Mouse (Mus musculus): ENCODE results near the gene Cacng8. TPM values are rescaled to one million over a fixed set of nuclear protein-coding genes. Genes with fewer than 3 reads are reported as not detected.

Gene Cacng8
- total RNA-seq, 2 experiments from 2014 or later: not detected

- no peak for ATAC-seq (replicated peaks; ENCODE audit: low FRiP score, low TSS enrichment, poor library complexity, severe bottlenecking)
Measured at GRCm38 (mm10) chr7:3460261-3460660, 69.8 kb downstream of the Cacng8 start.

GRCm38 (mm10) chr7:3463306-3463705 lies 72.8 kb downstream of the Cacng8 start:
- ATAC-seq (replicated peaks; ENCODE audit: low FRiP score, low TSS enrichment, poor library complexity, severe bottlenecking): no peak

Other genes with a start within 250 kb of the Cacng8 start
- not detected in 2 replicates for gene AU018091, start 221.5 kb upstream of the Cacng8 start, total RNA-seq (2014; fragmentation: Nextera tagmentation)
- gene AU018091, start 221.5 kb upstream of the Cacng8 start, total RNA-seq (2017): not detected in 2 replicates
- gene Nlrp12, start 140.9 kb upstream of the Cacng8 start, total RNA-seq (2014; fragmentation: Nextera tagmentation): not detected in 2 replicates
- not detected in 2 replicates for gene Nlrp12, start 140.9 kb upstream of the Cacng8 start, total RNA-seq (2017)
- 1.2 TPM in 1 of 2 replicates, not detected in the other for gene Myadm, start 101.6 kb upstream of the Cacng8 start, total RNA-seq (2014; fragmentation: Nextera tagmentation)
- 0.61 and 2.4 TPM in 2 replicates for gene Myadm, start 101.6 kb upstream of the Cacng8 start, total RNA-seq (2017)
- not detected in 2 replicates for gene Prkcg, start 101.5 kb upstream of the Cacng8 start, total RNA-seq (2014; fragmentation: Nextera tagmentation)
- not detected in 2 replicates for gene Prkcg, start 101.5 kb upstream of the Cacng8 start, total RNA-seq (2017)
- not detected in 2 replicates for gene Cacng7, start 57.7 kb upstream of the Cacng8 start, total RNA-seq (2014; fragmentation: Nextera tagmentation)
- gene Cacng7, start 57.7 kb upstream of the Cacng8 start, total RNA-seq (2017): not detected in 2 replicates
- not detected in 2 replicates for gene Cacng6, start 33.5 kb downstream of the Cacng8 start, total RNA-seq (2014; fragmentation: Nextera tagmentation)
- not detected in 2 replicates for gene Cacng6, start 33.5 kb downstream of the Cacng8 start, total RNA-seq (2017)
- gene Tarm1, start 111.9 kb downstream of the Cacng8 start, total RNA-seq (2014; fragmentation: Nextera tagmentation): 1.2 TPM in 1 of 2 replicates, not detected in the other
- gene Tarm1, start 111.9 kb downstream of the Cacng8 start, total RNA-seq (2017): 0.19 TPM in 1 of 2 replicates, not detected in the other
- gene Oscar, start 225.5 kb downstream of the Cacng8 start, total RNA-seq (2014; fragmentation: Nextera tagmentation): not detected in 2 replicates
- not detected in 2 replicates for gene Oscar, start 225.5 kb downstream of the Cacng8 start, total RNA-seq (2017)
- gene Ndufa3, start 226.7 kb downstream of the Cacng8 start, total RNA-seq (2014; fragmentation: Nextera tagmentation): 427 and 468 TPM in 2 replicates
- gene Ndufa3, start 226.7 kb downstream of the Cacng8 start, total RNA-seq (2017): 170 and 216 TPM in 2 replicates
- gene Tfpt, start 239.2 kb downstream of the Cacng8 start, total RNA-seq (2014; fragmentation: Nextera tagmentation): 17.6 and 26.3 TPM in 2 replicates
- gene Tfpt, start 239.2 kb downstream of the Cacng8 start, total RNA-seq (2017): 38.1 and 45.9 TPM in 2 replicates
- 53.7 and 61.4 TPM in 2 replicates for gene Prpf31, start 239.3 kb downstream of the Cacng8 start, total RNA-seq (2014; fragmentation: Nextera tagmentation)
- gene Prpf31, start 239.3 kb downstream of the Cacng8 start, total RNA-seq (2017): 125 and 128 TPM in 2 replicates

Data from megakaryocyte-erythroid progenitor cell, adult 5-6 weeks (primary cell).